Mouse (Mus musculus) spleen, postnatal 36 days (tissue): ENCODE data around the gene Dnah9.

Experiments
- DNase-seq, 2 experiments: peaks; one replicate each; pipeline ENCODE4 v3.0.0; 2022; ENCODE audit warnings: low spot score in 2 of 2, mixed read lengths in 1 of 2

Gene Dnah9

GRCm38 (mm10) chr11:66167801-66168651 lies at the start of gene Dnah9:
Gene Dnah9 (minus strand): TSS chr11:66168551.
- DNase-seq: peak in 1 of 2 experiments; percentile 1

- peak; percentile 1 to 12 for DNase-seq
Observed at GRCm38 (mm10) chr11:66188627-66189287, 20.4 kb upstream of the Dnah9 start.

- no peak for DNase-seq
Observed at GRCm38 (mm10) chr11:66188146-66188545, 19.8 kb upstream of the Dnah9 start.

GRCm38 (mm10) chr11:66177781-66178180 lies 9.4 kb upstream of the Dnah9 start:
- no peak for DNase-seq

- no peak for DNase-seq
Observed at GRCm38 (mm10) chr11:66164022-66164421, 4.3 kb downstream of the Dnah9 start.

GRCm38 (mm10) chr11:66140631-66141252 lies 27.6 kb downstream of the Dnah9 start:
- DNase-seq: no peak

GRCm38 (mm10) chr11:66134826-66135225 lies 33.5 kb downstream of the Dnah9 start:
- no peak for DNase-seq

- no peak for DNase-seq
Observed at GRCm38 (mm10) chr11:66126150-66126549, 42.2 kb downstream of the Dnah9 start.

GRCm38 (mm10) chr11:66124496-66124895 lies 43.9 kb downstream of the Dnah9 start:
- DNase-seq: no peak

GRCm38 (mm10) chr11:66122017-66122416 lies 46.3 kb downstream of the Dnah9 start:
- no peak for DNase-seq

GRCm38 (mm10) chr11:66083663-66084254 lies 84.6 kb downstream of the Dnah9 start:
- no peak for DNase-seq

GRCm38 (mm10) chr11:66072921-66073320 lies 95.4 kb downstream of the Dnah9 start:
- no peak for DNase-seq

- DNase-seq: no peak
Observed at GRCm38 (mm10) chr11:66058956-66059355, 109.4 kb downstream of the Dnah9 start.

- DNase-seq: no peak
Observed at GRCm38 (mm10) chr11:66051294-66051693, 117.1 kb downstream of the Dnah9 start.

- no peak for DNase-seq
Observed at GRCm38 (mm10) chr11:66049146-66049545, 119.2 kb downstream of the Dnah9 start.

GRCm38 (mm10) chr11:66046594-66047193 lies 121.7 kb downstream of the Dnah9 start:
- no peak for DNase-seq

GRCm38 (mm10) chr11:66043635-66044034 lies 124.7 kb downstream of the Dnah9 start:
- DNase-seq: no peak

GRCm38 (mm10) chr11:66042531-66042930 lies 125.8 kb downstream of the Dnah9 start:
- DNase-seq: no peak

- no peak for DNase-seq
Observed at GRCm38 (mm10) chr11:66025728-66026127, 142.6 kb downstream of the Dnah9 start.

GRCm38 (mm10) chr11:65975871-65976270 lies 192.5 kb downstream of the Dnah9 start:
- no peak for DNase-seq

- no peak for DNase-seq
Observed at GRCm38 (mm10) chr11:65930796-65931195, 237.6 kb downstream of the Dnah9 start.

- no peak for DNase-seq
Observed at GRCm38 (mm10) chr11:65930359-65930758, 238.0 kb downstream of the Dnah9 start.
